Mouse (Mus musculus) G1E (cell line): ENCODE data around the gene Abcf3.

Experiments
- CTCF ChIP-seq: IDR thresholded peaks from 2 replicates; pipeline ENCODE4 v1.5.1; 2012; ENCODE audit warnings: low read depth, low read length, inconsistent platforms, mixed read lengths
- GATA1 ChIP-seq: IDR thresholded peaks from 2 replicates; pipeline ENCODE4 v1.6.1; 2012; ENCODE audit warnings: borderline replicate concordance, low read length, inconsistent platforms, mixed read lengths

DNA sequence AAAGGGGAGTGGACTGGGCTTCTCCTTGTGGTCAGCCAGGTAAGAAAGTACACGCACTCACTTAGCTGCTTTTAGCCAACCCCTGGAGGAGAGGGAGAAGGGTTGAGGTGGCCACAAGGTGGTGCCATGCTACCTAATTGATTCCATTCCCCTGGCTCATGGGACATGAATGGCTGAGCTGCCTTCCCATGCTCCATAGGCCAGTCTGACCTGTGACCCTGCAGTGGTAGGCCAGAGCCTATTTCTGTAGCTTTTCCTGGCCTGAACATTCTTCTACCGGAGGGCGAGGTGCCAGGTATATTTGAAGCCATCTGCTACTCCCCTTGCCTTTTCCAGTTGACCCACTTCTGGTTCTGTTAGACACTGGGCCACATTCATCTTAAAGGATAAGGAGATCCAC is 39.0 kb upstream of the Abcf3 start:
- no peak for TF ChIP-seq CTCF
- TF ChIP-seq GATA1 = no peak
